Mouse (Mus musculus): ENCODE data around the gene Atxn7l1. TPM values are rescaled to one million over a fixed set of nuclear protein-coding genes. Genes with fewer than 3 reads are reported as not detected.
A peak's percentile ranks its signal among the peaks of the same experiment; 100 is the strongest.

Gene Atxn7l1
- 21.3 and 22.2 TPM in 2 replicates for polyA plus RNA-seq (2014; fragmentation: Nextera tagmentation; extraction: Ambion mirVana)

- Histone ChIP-seq H3K9me3 (ENCODE audit: control insufficient read depth, low read length) (no peaks in the 10 kb centered on the region), H3K27ac (ENCODE audit: low read depth, low read length) (peak within 1 kb of the TSS; percentile 39; the same call in 1 of the 2 replicates), H3K4me1 (ENCODE audit: control insufficient read depth, insufficient read depth, low read length) (peaks cover 4% of the 10 kb centered on the region; the same call in 1 of the 2 replicates), H3K4me2 (ENCODE audit: low read depth) (peak within 1 kb of the TSS; percentile 96), H3K27me3 (ENCODE audit: control insufficient read depth, insufficient read depth, low read length) (0 out of 2 replicates have a peak, but pooled peaks cover 2% of the 10 kb centered on the region), H3K9ac (ENCODE audit: low read length) (peak within 1 kb of the TSS; percentile 86), H3K36me3 (ENCODE audit: control insufficient read depth, insufficient read depth, low read length) (no peaks in the 10 kb centered on the region), H3K4me3 (ENCODE audit: low read depth, low read length) (peak within 1 kb of the TSS; percentile 71)
- DNase-seq (ENCODE audit: low spot score) (peak; percentile 96), ATAC-seq (ENCODE audit: insufficient read depth, low FRiP score, low TSS enrichment) (peak; percentile 95)
- WGBS: under 1% methylated on average over 36 of the region's 54 CpGs
These were observed at the start of gene Atxn7l1 for GRCm38 (mm10) chr12:33147497-33148267. Atxn7l1 (plus strand) TSS chr12:33147693.

- no peaks in the 10 kb centered on the region for H3K4me1 ChIP-seq (ENCODE audit: control insufficient read depth, insufficient read depth, low read length)
- no peaks in the 10 kb centered on the region for H3K36me3 ChIP-seq (ENCODE audit: control insufficient read depth, insufficient read depth, low read length)
- DNase-seq (ENCODE audit: low spot score) (no peak), ATAC-seq (ENCODE audit: insufficient read depth, low FRiP score, low TSS enrichment) (no peak)
- H3K27me3 ChIP-seq (ENCODE audit: control insufficient read depth, insufficient read depth, low read length): no peaks in the 10 kb centered on the region
- no peak overlapping the region for H3K9ac ChIP-seq (ENCODE audit: low read length)
- H3K27ac ChIP-seq (ENCODE audit: low read depth, low read length): no peak overlapping the region
- 79% methylated on average over 8 of the region's 8 CpGs for WGBS
- no peak overlapping the region for H3K4me2 ChIP-seq (ENCODE audit: low read depth)
- H3K9me3 ChIP-seq (ENCODE audit: control insufficient read depth, low read length): no peaks in the 10 kb centered on the region
- no peak overlapping the region for H3K4me3 ChIP-seq (ENCODE audit: low read depth, low read length)
These were observed 45.9 kb upstream of the Atxn7l1 start for GRCm38 (mm10) chr12:33101627-33102026.

DNA sequence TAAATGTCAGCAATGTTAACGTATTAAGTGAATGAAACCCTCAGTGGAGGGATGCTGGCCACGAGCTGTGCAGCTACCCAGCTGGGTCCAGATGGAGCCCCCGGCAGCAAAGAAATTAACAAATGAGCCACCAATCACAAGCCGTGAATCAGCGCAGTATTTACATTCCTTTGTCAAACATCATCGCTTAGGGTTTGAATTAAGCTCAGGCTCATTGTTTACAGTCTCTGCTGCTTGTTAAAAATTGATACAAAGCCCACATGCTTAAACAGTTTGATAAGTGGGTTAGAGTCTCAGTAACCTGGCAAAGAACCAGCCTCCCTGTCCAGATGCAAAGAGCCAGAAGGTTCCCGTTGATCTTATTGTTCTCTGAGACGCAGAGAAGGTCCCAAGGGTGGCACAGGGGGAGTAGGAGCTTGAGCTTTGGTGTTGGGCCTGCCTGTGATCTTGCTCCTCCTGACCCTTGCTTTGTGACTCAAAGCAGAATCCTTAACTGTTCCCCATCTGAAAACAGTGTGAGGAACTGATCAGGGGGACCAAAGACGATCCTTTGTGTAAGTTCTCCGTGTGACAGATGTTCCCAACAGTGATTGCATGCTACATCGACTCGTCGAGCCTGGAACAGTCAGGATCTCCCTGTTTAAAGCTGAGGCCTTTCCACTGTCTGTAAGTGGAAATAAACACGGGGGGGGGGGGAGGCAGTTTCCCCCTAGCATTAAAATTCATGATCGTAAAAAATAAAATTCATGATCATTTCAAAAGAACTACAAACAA lies 45.0 kb upstream of the Atxn7l1 start:
- Histone ChIP-seq H3K9ac (ENCODE audit: low read length) (no peak overlapping the region), H3K4me1 (ENCODE audit: control insufficient read depth, insufficient read depth, low read length) (no peaks in the 10 kb centered on the region), H3K27me3 (ENCODE audit: control insufficient read depth, insufficient read depth, low read length) (no peaks in the 10 kb centered on the region), H3K9me3 (ENCODE audit: control insufficient read depth, low read length) (no peaks in the 10 kb centered on the region), H3K36me3 (ENCODE audit: control insufficient read depth, insufficient read depth, low read length) (no peaks in the 10 kb centered on the region), H3K4me2 (ENCODE audit: low read depth) (no peak overlapping the region), H3K27ac (ENCODE audit: low read depth, low read length) (0 out of 2 replicates have a peak overlapping the region, but pooled peaks have one; percentile 6), H3K4me3 (ENCODE audit: low read depth, low read length) (no peak overlapping the region)
- ATAC-seq (ENCODE audit: insufficient read depth, low FRiP score, low TSS enrichment): peak; percentile 50; the same call in 1 of the 2 replicates
- DNase-seq (ENCODE audit: low spot score): peak; percentile 25
- WGBS: 54% methylated on average over 15 of the region's 15 CpGs

GRCm38 (mm10) chr12:33105724-33106123 lies 41.8 kb upstream of the Atxn7l1 start:
- DNase-seq (ENCODE audit: low spot score) (no peak), ATAC-seq (ENCODE audit: insufficient read depth, low FRiP score, low TSS enrichment) (no peak)
- H3K4me3 ChIP-seq (ENCODE audit: low read depth, low read length): no peak overlapping the region
- WGBS: 77% methylated on average over 4 of the region's 4 CpGs
- H3K27me3 ChIP-seq (ENCODE audit: control insufficient read depth, insufficient read depth, low read length): no peaks in the 10 kb centered on the region
- H3K36me3 ChIP-seq (ENCODE audit: control insufficient read depth, insufficient read depth, low read length): no peaks in the 10 kb centered on the region
- no peak overlapping the region for H3K4me2 ChIP-seq (ENCODE audit: low read depth)
- H3K27ac ChIP-seq (ENCODE audit: low read depth, low read length): no peak overlapping the region
- H3K9me3 ChIP-seq (ENCODE audit: control insufficient read depth, low read length): no peaks in the 10 kb centered on the region
- no peaks in the 10 kb centered on the region; the same call in 1 of the 2 replicates for H3K4me1 ChIP-seq (ENCODE audit: control insufficient read depth, insufficient read depth, low read length)
- no peak overlapping the region for H3K9ac ChIP-seq (ENCODE audit: low read length)

- Histone ChIP-seq H3K9me3 (ENCODE audit: control insufficient read depth, low read length) (no peaks in the 10 kb centered on the region), H3K4me1 (ENCODE audit: control insufficient read depth, insufficient read depth, low read length) (peaks cover 4% of the 10 kb centered on the region; the same call in 1 of the 2 replicates), H3K9ac (ENCODE audit: low read length) (no peak overlapping the region), H3K4me2 (ENCODE audit: low read depth) (no peak overlapping the region), H3K4me3 (ENCODE audit: low read depth, low read length) (no peak overlapping the region), H3K27ac (ENCODE audit: low read depth, low read length) (no peak overlapping the region), H3K36me3 (ENCODE audit: control insufficient read depth, insufficient read depth, low read length) (no peaks in the 10 kb centered on the region), H3K27me3 (ENCODE audit: control insufficient read depth, insufficient read depth, low read length) (no peaks in the 10 kb centered on the region)
- ATAC-seq (ENCODE audit: insufficient read depth, low FRiP score, low TSS enrichment) (no peak), DNase-seq (ENCODE audit: low spot score) (no peak)
- WGBS: 71% methylated on average over 10 of the region's 10 CpGs
These were observed 40.9 kb upstream of the Atxn7l1 start for GRCm38 (mm10) chr12:33106438-33107167.

GRCm38 (mm10) chr12:33109531-33109930 lies 38.0 kb upstream of the Atxn7l1 start:
- no peak overlapping the region for H3K27ac ChIP-seq (ENCODE audit: low read depth, low read length)
- H3K27me3 ChIP-seq (ENCODE audit: control insufficient read depth, insufficient read depth, low read length): no peaks in the 10 kb centered on the region
- ATAC-seq (ENCODE audit: insufficient read depth, low FRiP score, low TSS enrichment) (peak; percentile 63), DNase-seq (ENCODE audit: low spot score) (peak; percentile 39)
- no peak overlapping the region for H3K4me2 ChIP-seq (ENCODE audit: low read depth)
- no peak overlapping the region for H3K9ac ChIP-seq (ENCODE audit: low read length)
- H3K36me3 ChIP-seq (ENCODE audit: control insufficient read depth, insufficient read depth, low read length): no peaks in the 10 kb centered on the region
- peaks cover 8% of the 10 kb centered on the region; the same call in 1 of the 2 replicates for H3K4me1 ChIP-seq (ENCODE audit: control insufficient read depth, insufficient read depth, low read length)
- no peak overlapping the region for H3K4me3 ChIP-seq (ENCODE audit: low read depth, low read length)
- no peaks in the 10 kb centered on the region for H3K9me3 ChIP-seq (ENCODE audit: control insufficient read depth, low read length)

DNA sequence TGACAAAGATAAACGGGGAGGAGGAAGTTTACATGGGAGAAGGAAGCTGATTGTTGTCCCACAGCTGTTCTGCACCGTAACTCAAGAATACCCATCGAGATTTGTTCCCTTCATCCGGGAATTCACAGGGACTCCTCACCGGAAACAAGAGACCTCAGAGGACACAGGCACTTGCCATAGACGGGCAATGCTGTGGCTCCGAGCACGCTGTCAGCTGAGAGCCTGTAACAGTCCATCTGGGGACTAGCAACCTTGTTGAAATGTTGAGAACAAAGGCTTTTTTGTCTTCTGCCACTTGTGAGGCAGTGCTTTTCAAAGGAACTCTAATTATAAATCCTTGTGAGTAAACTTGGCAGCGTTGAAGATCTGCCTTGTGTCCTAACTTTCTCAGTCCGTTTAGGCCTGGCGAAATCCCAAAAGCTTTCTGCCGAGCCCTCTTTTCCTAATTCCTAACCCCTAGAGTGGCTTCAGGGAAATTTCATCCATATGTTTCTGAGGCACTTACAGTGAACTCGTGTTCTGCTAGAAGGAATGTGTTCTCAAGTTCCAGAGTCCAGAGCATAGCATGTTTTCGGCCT lies 36.5 kb upstream of the Atxn7l1 start:
- Histone ChIP-seq H3K27me3 (ENCODE audit: control insufficient read depth, insufficient read depth, low read length) (no peaks in the 10 kb centered on the region), H3K9me3 (ENCODE audit: control insufficient read depth, low read length) (no peaks in the 10 kb centered on the region), H3K36me3 (ENCODE audit: control insufficient read depth, insufficient read depth, low read length) (no peaks in the 10 kb centered on the region), H3K27ac (ENCODE audit: low read depth, low read length) (no peak overlapping the region), H3K4me2 (ENCODE audit: low read depth) (no peak overlapping the region), H3K4me1 (ENCODE audit: control insufficient read depth, insufficient read depth, low read length) (peaks cover 8% of the 10 kb centered on the region; the same call in 1 of the 2 replicates), H3K9ac (ENCODE audit: low read length) (no peak overlapping the region), H3K4me3 (ENCODE audit: low read depth, low read length) (no peak overlapping the region)
- ATAC-seq (ENCODE audit: insufficient read depth, low FRiP score, low TSS enrichment): peak; percentile 36; the same call in 1 of the 2 replicates
- 36% methylated on average over 14 of the region's 14 CpGs for WGBS
- no peak for DNase-seq (ENCODE audit: low spot score)

DNA sequence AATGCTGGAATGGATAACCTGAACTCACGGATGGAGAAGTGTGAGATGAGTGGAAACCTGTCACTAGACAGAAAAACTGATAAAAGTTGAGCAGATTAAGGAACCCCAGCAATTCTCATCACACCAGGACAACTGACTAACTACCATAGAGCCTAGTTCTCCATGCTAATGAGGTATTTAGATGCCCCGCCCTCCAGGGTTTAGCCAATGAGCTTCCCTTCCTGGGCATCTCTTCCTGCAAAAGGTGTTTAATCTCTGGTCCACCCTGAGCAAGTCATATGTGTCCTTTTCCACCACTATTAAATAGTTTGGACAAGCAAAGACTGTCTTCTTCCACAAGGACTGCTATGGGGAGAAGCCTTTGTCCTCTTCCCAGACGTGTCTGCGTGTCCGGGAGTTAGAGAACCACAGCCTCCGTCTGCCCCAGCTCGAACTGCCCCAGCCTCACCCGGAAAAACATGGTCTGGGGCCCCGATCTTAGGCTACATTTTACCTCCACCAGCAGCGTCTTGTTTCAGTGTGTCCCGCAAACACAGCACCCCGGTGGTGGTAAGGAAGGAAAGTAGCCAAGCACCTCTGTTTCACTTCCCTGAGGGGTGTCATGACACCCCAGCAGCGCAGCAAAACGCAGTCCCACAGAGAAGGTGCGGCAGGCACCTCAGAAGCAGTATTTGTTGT lies 28.7 kb upstream of the Atxn7l1 start:
- WGBS: 44% methylated on average over 15 of the region's 15 CpGs
- no peak overlapping the region for H3K27ac ChIP-seq (ENCODE audit: low read depth, low read length)
- H3K9ac ChIP-seq (ENCODE audit: low read length): no peak overlapping the region
- DNase-seq (ENCODE audit: low spot score) (no peak), ATAC-seq (ENCODE audit: insufficient read depth, low FRiP score, low TSS enrichment) (no peak)
- H3K27me3 ChIP-seq (ENCODE audit: control insufficient read depth, insufficient read depth, low read length): no peaks in the 10 kb centered on the region
- no peaks in the 10 kb centered on the region for H3K9me3 ChIP-seq (ENCODE audit: control insufficient read depth, low read length)
- H3K4me3 ChIP-seq (ENCODE audit: low read depth, low read length): no peak overlapping the region
- no peaks in the 10 kb centered on the region for H3K4me1 ChIP-seq (ENCODE audit: control insufficient read depth, insufficient read depth, low read length)
- H3K4me2 ChIP-seq (ENCODE audit: low read depth): no peak overlapping the region
- no peaks in the 10 kb centered on the region for H3K36me3 ChIP-seq (ENCODE audit: control insufficient read depth, insufficient read depth, low read length)

All from neural tube, embryonic 11.5 days (tissue).